Mouse (Mus musculus) embryonic facial prominence, embryonic 14.5 days (tissue): Measurements from ENCODE around the gene Nck1. TPM values are rescaled to one million over a fixed set of nuclear protein-coding genes. Genes with fewer than 3 reads are reported as not detected.

Experiments used
- polyA plus RNA-seq: library from polyadenylated mRNA; unstranded; fragments of >200 nt; fragmentation: Nextera tagmentation; extraction: Ambion mirVana; gene quantifications from 2 replicates; pipeline ENCODE4 v1.2.1, GENCODE M21; 2014

The Nck1 gene
- polyA plus RNA-seq, 1 experiment from 2014 or later: 78.7 TPM

Other genes starting within 250 kb of the Nck1 start
- 3.0 and 3.7 TPM in 2 replicates for gene Il20rb, start 59.3 kb downstream of the Nck1 start, polyA plus RNA-seq
- gene Slc35g2, start 25.0 kb upstream of the Nck1 start, polyA plus RNA-seq: 6.2 and 6.3 TPM in 2 replicates
- 40.9 and 41.9 TPM in 2 replicates for gene Stag1, start 51.7 kb upstream of the Nck1 start, polyA plus RNA-seq